Mouse (Mus musculus): ENCODE data around the gene Ccdc51. TPM values are rescaled to one million over a fixed set of nuclear protein-coding genes. Genes with fewer than 3 reads are reported as not detected.
A peak's percentile ranks its signal among the peaks of the same experiment; 100 is the strongest.

Gene Ccdc51
- polyA plus RNA-seq (2012; rRNA removed), result 5.1 and 6.2 TPM in 2 replicates

GRCm38 (mm10) chr9:109082124-109082800, at the start of gene Ccdc51, which contains the start of gene Tma7:
Gene Ccdc51, plus strand, starts transcription at chr9:109082493.
Gene Tma7, minus strand, starts transcription at chr9:109082587.
- no peak for DNase-seq (ENCODE audit: low read depth)

- no peak for DNase-seq (ENCODE audit: low read depth)
Observed at GRCm38 (mm10) chr9:109038086-109038895, 44.0 kb upstream of the Ccdc51 start, which contains the start of gene Shisa5. Gene Shisa5, plus strand, starts transcription at chr9:109038565.

DNA sequence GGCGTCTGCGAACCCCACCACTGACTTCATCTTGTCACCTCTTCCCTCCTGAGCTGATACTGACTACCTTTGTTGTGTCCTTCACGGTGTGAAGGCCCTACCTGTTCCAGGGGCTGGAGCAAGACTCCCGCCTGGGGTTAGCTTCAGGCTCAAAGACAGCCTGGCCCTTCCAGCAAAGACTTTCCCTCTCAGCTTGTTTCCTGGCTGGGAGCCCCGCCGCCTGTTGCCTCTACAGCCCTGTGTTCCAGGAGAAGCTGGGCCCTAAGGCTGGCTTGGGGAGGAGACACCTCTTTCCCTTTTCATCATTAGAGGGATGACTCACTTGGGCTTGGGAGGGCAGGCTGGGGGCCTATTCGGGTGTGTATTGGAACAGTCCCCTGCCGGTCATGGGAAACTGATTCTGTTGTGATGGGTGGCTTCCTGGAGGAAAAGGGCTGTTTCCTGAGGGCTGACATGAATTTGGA, 43.4 kb upstream of the Ccdc51 start:
- DNase-seq (ENCODE audit: low read depth), result no peak

GRCm38 (mm10) chr9:109039681-109040080, 42.6 kb upstream of the Ccdc51 start:
- DNase-seq (ENCODE audit: low read depth), result no peak

GRCm38 (mm10) chr9:109040216-109040615, 42.1 kb upstream of the Ccdc51 start:
- no peak for DNase-seq (ENCODE audit: low read depth)

DNA sequence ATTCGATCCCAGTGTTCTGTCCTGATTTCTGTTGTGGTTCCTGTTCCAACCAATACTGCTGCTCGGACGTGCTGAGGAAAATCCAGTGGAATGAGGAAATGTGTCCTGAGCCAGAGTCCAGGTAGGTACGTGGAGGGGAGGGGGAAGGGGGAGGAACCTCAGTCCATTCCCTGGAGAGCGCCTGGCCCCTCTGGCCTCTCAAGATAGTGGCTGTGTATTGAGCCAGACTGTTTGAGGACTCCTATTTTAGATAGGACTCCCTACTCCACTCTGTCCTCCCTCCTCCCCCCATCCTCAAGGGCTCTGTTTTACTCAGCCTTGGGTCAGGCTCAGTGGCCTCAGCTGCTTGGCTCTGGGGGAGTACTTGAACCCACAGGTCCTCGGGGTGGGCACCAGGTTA, 41.4 kb upstream of the Ccdc51 start:
- DNase-seq (ENCODE audit: low read depth), result no peak

- no peak for DNase-seq (ENCODE audit: low read depth)
Observed at GRCm38 (mm10) chr9:109041351-109041750, 40.9 kb upstream of the Ccdc51 start.

GRCm38 (mm10) chr9:109046306-109046705, 36.0 kb upstream of the Ccdc51 start:
- no peak for DNase-seq (ENCODE audit: low read depth)

DNA sequence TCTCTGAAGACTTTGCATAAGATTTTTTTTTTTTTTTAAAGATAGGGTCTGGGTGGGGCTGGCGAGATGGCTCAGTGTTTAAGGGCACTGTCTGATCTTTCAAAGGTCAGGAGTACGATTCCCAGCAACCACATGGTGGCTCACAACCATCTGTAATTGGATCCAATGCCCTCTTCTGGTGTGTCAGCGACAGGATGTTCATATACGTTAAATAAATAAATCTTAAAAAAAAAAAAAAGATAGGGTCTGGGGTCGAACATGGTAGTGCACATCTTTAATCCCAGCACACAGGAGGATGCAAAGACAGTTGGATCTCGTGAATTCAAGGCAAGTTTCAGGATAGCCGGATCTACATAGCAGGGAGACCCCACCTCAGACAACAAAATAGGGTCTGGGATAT, 33.0 kb upstream of the Ccdc51 start:
- no peak for DNase-seq (ENCODE audit: low read depth)

DNA sequence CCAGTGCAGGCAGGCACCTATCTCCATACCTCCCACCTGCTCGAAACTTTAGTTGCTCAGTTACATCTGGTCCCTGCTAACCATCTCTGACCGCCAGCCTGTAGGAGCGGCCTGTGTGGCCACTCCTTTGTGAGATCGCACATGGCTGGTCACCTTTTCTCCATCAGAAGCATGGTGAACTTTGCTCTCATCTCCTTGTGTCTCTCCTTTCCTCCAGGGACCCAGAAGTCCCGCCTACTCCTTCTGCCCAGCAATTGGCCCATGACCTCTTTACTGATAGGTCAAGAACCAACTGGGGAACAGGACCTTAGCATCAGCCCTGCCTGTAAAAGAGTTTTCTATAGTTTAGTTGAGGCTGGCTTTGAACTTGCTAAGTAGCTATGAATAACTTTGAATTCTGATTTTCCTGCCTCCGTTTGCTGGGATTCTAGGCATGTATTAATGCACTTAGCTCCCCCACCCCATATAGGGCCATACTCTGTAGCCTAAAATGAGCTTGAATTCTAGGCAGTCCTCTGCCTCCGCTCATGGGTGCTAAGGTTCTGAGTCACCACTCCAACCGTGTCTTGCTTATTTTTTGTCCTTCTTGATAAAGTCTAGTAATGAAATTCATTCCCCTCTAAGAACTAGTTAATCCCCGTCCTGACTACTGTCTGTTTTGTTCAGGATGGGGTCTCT, 32.2 kb upstream of the Ccdc51 start:
- DNase-seq (ENCODE audit: low read depth), result no peak

- DNase-seq (ENCODE audit: low read depth), result no peak
Observed at GRCm38 (mm10) chr9:109050674-109050997, 31.7 kb upstream of the Ccdc51 start.

GRCm38 (mm10) chr9:109051011-109051501, 31.2 kb upstream of the Ccdc51 start:
- no peak for DNase-seq (ENCODE audit: low read depth)

GRCm38 (mm10) chr9:109051651-109052489, 30.4 kb upstream of the Ccdc51 start:
- DNase-seq (ENCODE audit: low read depth), result no peak

DNA sequence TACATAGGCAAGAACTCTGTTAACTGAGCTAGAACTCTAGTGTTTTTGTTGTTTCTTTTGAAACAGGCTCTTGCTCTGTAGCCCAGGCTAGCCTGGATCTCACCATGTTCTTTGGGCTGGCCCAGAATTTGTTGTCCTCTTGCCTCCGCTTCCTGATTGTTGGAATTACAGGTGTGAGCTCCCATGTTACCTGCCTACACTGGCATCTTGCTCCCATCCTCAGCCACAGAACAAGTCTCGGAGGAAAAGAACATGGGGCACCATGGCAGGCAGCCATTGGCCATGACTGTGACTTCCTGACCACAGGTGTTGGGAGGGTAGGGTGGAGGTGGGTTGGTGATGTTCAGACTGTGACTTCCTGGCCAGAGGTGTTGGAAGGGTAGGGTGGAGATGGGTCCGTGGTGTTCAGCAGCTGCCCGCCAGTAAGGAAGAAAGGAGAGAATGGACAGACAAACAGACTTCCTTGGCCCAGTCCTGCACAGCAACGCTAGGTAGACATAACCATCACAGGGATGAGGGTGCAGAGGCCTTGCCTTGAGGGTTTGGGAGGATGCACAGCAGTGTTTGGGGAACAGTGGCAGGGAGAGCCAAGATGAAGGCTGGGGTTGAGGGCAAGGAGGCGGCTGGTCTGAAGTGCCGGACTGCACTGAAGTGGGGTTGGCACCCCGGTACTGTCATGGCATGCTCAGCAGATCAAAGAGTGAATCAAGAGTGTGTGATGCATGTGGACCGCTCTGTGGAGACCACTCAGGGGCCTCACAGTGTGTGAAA, 29.6 kb upstream of the Ccdc51 start:
- no peak for DNase-seq (ENCODE audit: low read depth)

DNA sequence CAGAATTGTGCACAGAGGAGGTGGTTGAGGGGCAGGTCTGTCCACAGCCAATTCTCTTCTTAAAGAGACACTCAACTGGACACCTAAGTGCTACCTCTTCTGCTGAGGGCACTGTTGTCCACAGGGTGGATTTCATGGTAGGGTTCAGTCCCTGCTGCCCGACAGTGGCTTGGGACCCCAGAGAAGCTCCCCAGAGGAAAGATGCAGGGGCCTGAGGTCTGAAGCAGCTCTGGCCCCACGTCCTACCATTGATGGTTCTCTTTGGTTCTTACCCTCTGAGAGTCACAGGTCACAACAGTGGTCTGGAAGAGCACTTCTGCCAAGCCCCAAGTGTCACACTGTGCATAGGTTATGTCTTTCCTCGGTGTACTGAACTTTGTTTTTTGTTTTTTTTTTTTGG, 28.9 kb upstream of the Ccdc51 start:
- no peak for DNase-seq (ENCODE audit: low read depth)

DNA sequence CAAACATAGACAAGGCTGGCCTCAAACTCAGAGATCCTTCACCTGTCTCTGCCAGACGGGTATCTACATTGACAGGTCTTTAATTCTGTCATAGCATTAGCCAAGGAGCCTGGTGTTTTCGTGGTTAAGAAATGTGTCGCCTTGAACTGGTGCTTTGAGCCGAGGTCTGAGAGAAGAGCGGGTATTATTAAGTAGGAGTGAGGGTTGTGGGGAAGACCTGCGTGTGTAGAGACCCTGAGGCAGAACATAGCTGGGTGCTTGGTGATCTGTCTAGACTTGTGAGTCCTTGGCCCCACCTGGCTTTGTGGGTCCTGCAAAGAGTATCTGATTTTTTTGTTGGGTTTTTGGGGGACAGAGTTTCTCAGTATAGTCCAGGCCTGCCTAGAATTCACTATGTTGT, 28.4 kb upstream of the Ccdc51 start:
- DNase-seq (ENCODE audit: low read depth), result no peak

DNA sequence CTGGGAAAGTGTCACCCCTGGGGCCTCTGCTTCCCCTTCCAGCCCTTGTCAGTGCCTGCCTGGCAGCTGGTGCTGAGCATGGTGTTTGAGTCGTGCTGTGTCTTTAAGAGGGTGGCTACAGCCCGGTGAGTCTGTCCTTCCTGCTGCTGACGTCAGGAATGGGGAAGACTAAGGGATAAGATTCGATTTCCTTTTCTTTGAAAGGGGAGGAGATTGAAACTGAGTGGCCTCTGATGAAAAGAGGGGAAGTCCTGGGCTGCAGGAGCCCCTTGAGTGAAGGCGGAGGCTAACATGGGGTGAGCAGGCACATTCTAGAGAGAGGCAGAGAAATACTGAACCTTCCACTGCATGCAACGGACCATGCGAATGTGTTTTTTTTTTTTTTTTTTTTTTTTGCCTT, 27.6 kb upstream of the Ccdc51 start:
- DNase-seq (ENCODE audit: low read depth), result peak; percentile 47

GRCm38 (mm10) chr9:109055271-109056030, 26.8 kb upstream of the Ccdc51 start:
- no peak for DNase-seq (ENCODE audit: low read depth)

- no peak for DNase-seq (ENCODE audit: low read depth)
Observed at GRCm38 (mm10) chr9:109056081-109056690, 26.1 kb upstream of the Ccdc51 start.

Measured in gonadal fat pad, adult 2 months (tissue).